Mouse (Mus musculus) megakaryocyte, embryonic 14.5 days (primary cell): ENCODE measurements around the gene Esr1. TPM values are rescaled to one million over a fixed set of nuclear protein-coding genes. Genes with fewer than 3 reads are reported as not detected.
A peak's percentile ranks its signal among the peaks of the same experiment; 100 is the strongest.

Source experiments
- H3K27me3 ChIP-seq: replicated peaks from 2 replicates; pipeline ENCODE3; 2012; ENCODE audit warnings: inconsistent platforms
- H3K36me3 ChIP-seq: replicated peaks from 2 replicates; pipeline ENCODE3; 2012; ENCODE audit warnings: low read length, inconsistent platforms, mixed read lengths
- H3K4me1 ChIP-seq: 2 replicates; pipeline ENCODE4 v1.6.1; 2012; ENCODE audit warnings: inconsistent platforms
- H3K4me3 ChIP-seq: replicated peaks from 2 replicates; pipeline ENCODE3; 2012; ENCODE audit warnings: moderate library complexity, mild to moderate bottlenecking, inconsistent platforms
- H3K9me3 ChIP-seq: 2 replicates; pipeline ENCODE4 v1.6.1; 2012; ENCODE audit warnings: inconsistent platforms
- FLI1 ChIP-seq: IDR thresholded peaks from 2 replicates; pipeline ENCODE4 v1.6.1; 2012; ENCODE audit warnings: low read length, inconsistent platforms, mixed read lengths
- GATA1 ChIP-seq: IDR thresholded peaks from 3 replicates; pipeline ENCODE4 v1.6.1; 2012; ENCODE audit warnings: mixed read lengths, low read length, inconsistent platforms, borderline replicate concordance
- polyA plus RNA-seq: library from polyadenylated mRNA; stranded (reverse); fragments of >175 nt; gene quantifications from 2 replicates; pipeline ENCODE4 v1.2.3, GENCODE M21; 2012; ENCODE audit warnings: low replicate concordance; ENCODE audit not compliant: insufficient read depth

Esr1 gene
- polyA plus RNA-seq, 1 experiment: 0.18 TPM

- TF ChIP-seq GATA1: no peak
- TF ChIP-seq FLI1: no peak
- no peak overlapping the region for H3K4me3 ChIP-seq
Measured at GRCm38 (mm10) chr10:4620596-4621504, 9.5 kb downstream of the Esr1 start.

GRCm38 (mm10) chr10:4621505-4621815 lies 10.1 kb downstream of the Esr1 start:
- H3K27me3 ChIP-seq: no peaks in the 10 kb centered on the region
- H3K4me1 ChIP-seq: peaks cover 16% of the 10 kb centered on the region
- no peaks in the 10 kb centered on the region for H3K9me3 ChIP-seq
- H3K4me3 ChIP-seq: no peak overlapping the region
- no peaks in the 10 kb centered on the region for H3K36me3 ChIP-seq
- TF ChIP-seq GATA1 (no peak), FLI1 (no peak)

More at GRCm38 (mm10) chr10:4620596-4621504, 9.5 kb downstream of the Esr1 start:
- Histone ChIP-seq H3K9me3 (no peaks in the 10 kb centered on the region), H3K27me3 (no peaks in the 10 kb centered on the region), H3K36me3 (no peaks in the 10 kb centered on the region), H3K4me1 (peaks cover 16% of the 10 kb centered on the region)

DNA sequence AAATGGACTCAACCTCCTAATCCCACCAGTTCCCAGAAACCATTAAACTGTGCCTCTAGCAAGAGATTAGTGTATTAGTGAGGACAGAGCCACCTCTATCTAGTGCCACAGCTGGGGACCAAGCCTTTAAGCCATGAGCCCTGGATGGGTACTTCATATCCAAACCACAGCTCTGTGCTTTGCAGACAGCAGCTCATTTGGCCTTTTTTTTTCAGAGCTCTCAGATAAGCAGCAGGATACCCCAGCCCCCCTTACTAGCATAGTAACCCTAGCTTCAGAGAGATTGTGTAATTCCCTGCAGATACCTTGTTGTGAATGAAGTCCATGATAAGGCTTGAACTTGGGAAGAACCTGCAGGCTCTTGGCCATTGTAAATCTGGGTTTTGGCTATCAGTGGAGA lies 11.9 kb downstream of the Esr1 start:
- no peak overlapping the region for H3K4me3 ChIP-seq
- peaks cover 16% of the 10 kb centered on the region for H3K4me1 ChIP-seq
- TF ChIP-seq GATA1: no peak
- no peak for TF ChIP-seq FLI1
- no peaks in the 10 kb centered on the region for H3K27me3 ChIP-seq
- H3K9me3 ChIP-seq: no peaks in the 10 kb centered on the region
- no peaks in the 10 kb centered on the region for H3K36me3 ChIP-seq

GRCm38 (mm10) chr10:4624581-4624980 lies 13.2 kb downstream of the Esr1 start:
- H3K4me3 ChIP-seq: no peak overlapping the region
- no peak for TF ChIP-seq GATA1
- TF ChIP-seq FLI1: no peak
- no peaks in the 10 kb centered on the region for H3K9me3 ChIP-seq
- no peaks in the 10 kb centered on the region for H3K27me3 ChIP-seq
- H3K36me3 ChIP-seq: no peaks in the 10 kb centered on the region
- H3K4me1 ChIP-seq: peaks cover 16% of the 10 kb centered on the region

GRCm38 (mm10) chr10:4625300-4625699 lies 13.9 kb downstream of the Esr1 start:
- no peaks in the 10 kb centered on the region for H3K9me3 ChIP-seq
- H3K4me1 ChIP-seq: peaks cover 16% of the 10 kb centered on the region
- H3K4me3 ChIP-seq: no peak overlapping the region
- no peaks in the 10 kb centered on the region for H3K36me3 ChIP-seq
- TF ChIP-seq FLI1: no peak
- TF ChIP-seq GATA1: no peak
- H3K27me3 ChIP-seq: no peaks in the 10 kb centered on the region

GRCm38 (mm10) chr10:4626432-4626831 lies 15.0 kb downstream of the Esr1 start:
- TF ChIP-seq FLI1: no peak
- TF ChIP-seq GATA1: no peak
- Histone ChIP-seq H3K9me3 (0 out of 2 replicates have a peak, but pooled peaks cover 3% of the 10 kb centered on the region), H3K4me3 (no peak overlapping the region), H3K4me1 (peaks cover 13% of the 10 kb centered on the region), H3K27me3 (no peaks in the 10 kb centered on the region), H3K36me3 (no peaks in the 10 kb centered on the region)

DNA sequence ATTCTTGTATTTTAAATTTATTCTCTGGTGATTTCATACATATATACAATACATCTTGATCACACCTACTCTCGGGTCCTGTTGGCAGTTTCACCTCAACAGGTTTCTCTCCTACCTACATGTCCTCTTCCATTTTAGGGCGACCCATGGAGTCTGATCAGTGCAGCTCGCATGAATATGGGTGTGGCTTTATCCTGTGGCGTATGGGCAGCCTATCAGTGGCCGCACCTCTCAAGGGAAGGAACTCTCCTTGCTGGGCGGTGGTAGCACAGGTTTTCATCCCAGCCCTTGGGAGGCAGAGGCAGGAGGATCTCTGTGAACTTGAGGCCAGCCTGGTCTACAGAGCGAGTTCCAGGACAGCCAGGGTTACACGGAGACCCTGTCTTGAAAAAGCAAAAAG lies 15.6 kb downstream of the Esr1 start:
- no peak overlapping the region for H3K4me3 ChIP-seq
- 0 out of 2 replicates have a peak, but pooled peaks cover 3% of the 10 kb centered on the region for H3K9me3 ChIP-seq
- H3K4me1 ChIP-seq: peaks cover 10% of the 10 kb centered on the region
- H3K36me3 ChIP-seq: no peaks in the 10 kb centered on the region
- H3K27me3 ChIP-seq: no peaks in the 10 kb centered on the region
- TF ChIP-seq FLI1 (no peak), GATA1 (no peak)

DNA sequence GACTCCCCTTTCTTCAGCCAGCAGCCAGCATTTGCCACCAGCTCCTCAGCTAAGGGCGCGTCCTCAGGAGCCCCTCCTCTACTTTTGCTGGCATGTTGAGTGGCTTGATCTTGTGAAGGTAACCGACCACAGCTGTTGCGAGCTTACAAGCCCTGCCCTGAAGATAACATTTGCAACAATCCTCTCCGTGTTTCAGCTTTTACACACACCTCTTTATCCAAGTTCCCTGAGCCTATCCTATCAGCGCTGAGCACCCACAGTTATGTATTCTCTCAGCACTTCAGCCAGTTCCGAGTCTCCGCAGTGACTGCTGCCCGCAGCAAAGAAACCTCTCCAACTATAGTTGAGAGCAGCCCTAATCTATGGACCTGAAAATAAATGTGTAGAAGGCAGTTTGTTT lies 16.0 kb downstream of the Esr1 start:
- H3K4me3 ChIP-seq: no peak overlapping the region
- TF ChIP-seq GATA1 (no peak), FLI1 (no peak)

GRCm38 (mm10) chr10:4629314-4629713 lies 17.9 kb downstream of the Esr1 start:
- H3K9me3 ChIP-seq: 0 out of 2 replicates have a peak, but pooled peaks cover 3% of the 10 kb centered on the region
- peaks cover 6% of the 10 kb centered on the region for H3K4me1 ChIP-seq
- no peak overlapping the region for H3K4me3 ChIP-seq
- H3K36me3 ChIP-seq: no peaks in the 10 kb centered on the region
- H3K27me3 ChIP-seq: no peaks in the 10 kb centered on the region
- TF ChIP-seq FLI1 (no peak), GATA1 (no peak)

More for the DNA sequence above, 16.0 kb downstream of the Esr1 start:
- no peaks in the 10 kb centered on the region for H3K36me3 ChIP-seq
- peaks cover 10% of the 10 kb centered on the region for H3K4me1 ChIP-seq
- 0 out of 2 replicates have a peak, but pooled peaks cover 3% of the 10 kb centered on the region for H3K9me3 ChIP-seq
- no peaks in the 10 kb centered on the region for H3K27me3 ChIP-seq

DNA sequence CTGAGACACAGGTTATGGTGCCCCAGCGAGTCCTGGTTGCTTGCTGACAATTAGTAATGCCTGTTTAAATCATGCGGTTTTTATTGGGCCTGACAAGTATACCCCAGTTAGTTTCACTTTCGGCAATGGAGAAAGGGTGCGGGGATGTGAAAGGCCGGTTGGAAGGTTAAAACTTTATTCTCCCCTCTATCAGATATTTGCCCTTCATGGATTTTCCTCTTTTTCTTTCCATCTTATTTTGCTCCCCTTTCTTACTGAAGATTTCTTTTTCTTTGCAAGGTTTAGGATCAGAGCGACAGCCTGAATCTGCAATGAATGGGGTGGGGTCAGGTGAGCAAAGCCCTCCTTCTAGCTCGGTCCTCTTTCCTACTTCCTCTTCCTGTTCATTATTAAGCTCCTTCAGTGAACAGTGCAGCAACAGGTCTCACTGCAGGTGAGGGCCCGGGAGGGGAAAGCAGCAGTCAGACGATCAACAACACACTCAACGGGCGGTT lies 20.9 kb downstream of the Esr1 start:
- peaks cover 4% of the 10 kb centered on the region; the same call in 1 of the 2 replicates for H3K4me1 ChIP-seq
- no peaks in the 10 kb centered on the region for H3K27me3 ChIP-seq
- H3K4me3 ChIP-seq: peak overlapping the region; percentile 47
- TF ChIP-seq GATA1 (no peak), FLI1 (no peak)
- H3K9me3 ChIP-seq: 0 out of 2 replicates have a peak, but pooled peaks cover 3% of the 10 kb centered on the region
- H3K36me3 ChIP-seq: no peaks in the 10 kb centered on the region
